Mouse (Mus musculus): ENCODE data around the gene Nf1. TPM values are rescaled to one million over a fixed set of nuclear protein-coding genes. Genes with fewer than 3 reads are reported as not detected.

Gene Nf1
- total and polyA plus RNA-seq, 3 experiments, result 7.1 to 78.0 (median 27.0) TPM

GRCm38 (mm10) chr11:79615871-79616270, 276.4 kb downstream of the Nf1 start:
- Histone ChIP-seq H3K36me3 (replicated peaks) (peaks cover 4% of the 10 kb centered on the region), H3K4me1 (ENCODE audit: insufficient read depth, low read depth, low read length) (no peaks in the 10 kb centered on the region), H3K4me3 (ENCODE audit: low read depth, low read length) (no peak overlapping the region), H3K9me3 (replicated peaks) (no peaks in the 10 kb centered on the region), H3K27me3 (ENCODE audit: insufficient read depth, low read length) (peaks cover 49% of the 10 kb centered on the region)
- no peak for ATAC-seq (ENCODE audit: extremely low read depth, insufficient number of reproducible peaks, low FRiP score, poor library complexity, severe bottlenecking)
- no peak for DNase-seq (ENCODE audit: low spot score)
- TF ChIP-seq GATA1 (IDR thresholded peaks at IDR 0.05; ENCODE audit: borderline replicate concordance, low read length) (no peak), CTCF (IDR thresholded peaks at IDR 0.05; ENCODE audit: low read depth, low read length) (no peak), TAL1 (conservative IDR thresholded peaks at IDR 0.05; ENCODE audit: low read depth, low read length) (no peak), POLR2AphosphoS5 (IDR thresholded peaks at IDR 0.05; ENCODE audit: insufficient replicate concordance, low read depth, low read length) (no peak), GATA2 (IDR thresholded peaks at IDR 0.05; ENCODE audit: borderline replicate concordance, low read depth, low read length) (no peak)

GRCm38 (mm10) chr11:79617991-79618390, 278.5 kb downstream of the Nf1 start:
- DNase-seq (ENCODE audit: low spot score) (no peak), ATAC-seq (ENCODE audit: extremely low read depth, insufficient number of reproducible peaks, low FRiP score, poor library complexity, severe bottlenecking) (no peak)
- TF ChIP-seq TAL1 (conservative IDR thresholded peaks at IDR 0.05; ENCODE audit: low read depth, low read length), result no peak
- no peak for TF ChIP-seq GATA1 (IDR thresholded peaks at IDR 0.05; ENCODE audit: borderline replicate concordance, low read length)
- no peak for TF ChIP-seq GATA2 (IDR thresholded peaks at IDR 0.05; ENCODE audit: borderline replicate concordance, low read depth, low read length)
- peaks cover 9% of the 10 kb centered on the region for H3K36me3 ChIP-seq (replicated peaks)
- peaks cover 42% of the 10 kb centered on the region for H3K27me3 ChIP-seq (ENCODE audit: insufficient read depth, low read length)
- H3K4me1 ChIP-seq (ENCODE audit: insufficient read depth, low read depth, low read length), result peaks cover 10% of the 10 kb centered on the region; the same call in 1 of the 2 replicates
- no peak overlapping the region for H3K4me3 ChIP-seq (ENCODE audit: low read depth, low read length)
- H3K9me3 ChIP-seq (replicated peaks), result no peaks in the 10 kb centered on the region

DNA sequence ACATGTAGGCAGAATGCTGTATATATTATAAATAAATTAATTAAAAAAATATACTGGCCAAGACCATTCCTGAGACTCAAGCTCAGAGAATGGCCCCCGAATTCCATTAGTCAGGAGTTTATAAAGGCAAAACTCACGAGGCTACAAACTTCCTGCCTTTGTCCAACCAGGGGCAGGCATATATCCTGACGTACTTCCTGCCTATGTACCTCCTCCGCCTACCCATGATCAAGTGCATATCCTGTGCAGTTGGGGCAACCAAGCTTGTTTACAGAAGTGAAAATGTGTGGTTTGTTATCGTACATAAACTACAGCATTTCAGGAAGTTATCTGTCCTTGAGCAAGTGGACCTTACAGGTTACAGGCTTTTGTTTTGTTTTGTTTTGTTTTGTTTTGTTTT, 283.5 kb downstream of the Nf1 start:
- TF ChIP-seq POLR2AphosphoS5 (IDR thresholded peaks at IDR 0.05; ENCODE audit: insufficient replicate concordance, low read depth, low read length), result no peak
- TF ChIP-seq TAL1 (conservative IDR thresholded peaks at IDR 0.05; ENCODE audit: low read depth, low read length), result no peak
- TF ChIP-seq GATA1 (IDR thresholded peaks at IDR 0.05; ENCODE audit: borderline replicate concordance, low read length), result no peak
- TF ChIP-seq GATA2 (IDR thresholded peaks at IDR 0.05; ENCODE audit: borderline replicate concordance, low read depth, low read length), result no peak
- TF ChIP-seq CTCF (IDR thresholded peaks at IDR 0.05; ENCODE audit: low read depth, low read length), result no peak
- Histone ChIP-seq H3K27me3 (ENCODE audit: insufficient read depth, low read length) (peaks cover 15% of the 10 kb centered on the region), H3K9me3 (replicated peaks) (no peaks in the 10 kb centered on the region), H3K4me3 (ENCODE audit: low read depth, low read length) (peak overlapping the region; percentile 63), H3K4me1 (ENCODE audit: insufficient read depth, low read depth, low read length) (peaks cover 13% of the 10 kb centered on the region), H3K36me3 (replicated peaks) (peaks cover 9% of the 10 kb centered on the region)
- peak; percentile 95 for ATAC-seq (ENCODE audit: extremely low read depth, insufficient number of reproducible peaks, low FRiP score, poor library complexity, severe bottlenecking)
- peak; percentile 29 for DNase-seq (ENCODE audit: low spot score)

GRCm38 (mm10) chr11:79624801-79625302, 285.4 kb downstream of the Nf1 start:
- DNase-seq (ENCODE audit: low spot score) (peak; percentile 67), ATAC-seq (ENCODE audit: extremely low read depth, insufficient number of reproducible peaks, low FRiP score, poor library complexity, severe bottlenecking) (no peak)
- no peak overlapping the region for H3K4me3 ChIP-seq (ENCODE audit: low read depth, low read length)

GRCm38 (mm10) chr11:79628716-79629115, 289.2 kb downstream of the Nf1 start:
- H3K4me1 ChIP-seq (ENCODE audit: insufficient read depth, low read depth, low read length), result peaks cover 5% of the 10 kb centered on the region
- no peaks in the 10 kb centered on the region for H3K9me3 ChIP-seq (replicated peaks)
- peaks cover 20% of the 10 kb centered on the region for H3K27me3 ChIP-seq (ENCODE audit: insufficient read depth, low read length)
- H3K36me3 ChIP-seq (replicated peaks), result no peaks in the 10 kb centered on the region
- no peak for DNase-seq (ENCODE audit: low spot score)
- ATAC-seq (ENCODE audit: extremely low read depth, insufficient number of reproducible peaks, low FRiP score, poor library complexity, severe bottlenecking), result no peak
- no peak for TF ChIP-seq GATA1 (IDR thresholded peaks at IDR 0.05; ENCODE audit: borderline replicate concordance, low read length)
- no peak for TF ChIP-seq TAL1 (conservative IDR thresholded peaks at IDR 0.05; ENCODE audit: low read depth, low read length)
- no peak for TF ChIP-seq CTCF (IDR thresholded peaks at IDR 0.05; ENCODE audit: low read depth, low read length)
- no peak for TF ChIP-seq POLR2AphosphoS5 (IDR thresholded peaks at IDR 0.05; ENCODE audit: insufficient replicate concordance, low read depth, low read length)
- no peak for TF ChIP-seq GATA2 (IDR thresholded peaks at IDR 0.05; ENCODE audit: borderline replicate concordance, low read depth, low read length)
- H3K4me3 ChIP-seq (ENCODE audit: low read depth, low read length), result no peak overlapping the region

More at GRCm38 (mm10) chr11:79624801-79625302, 285.4 kb downstream of the Nf1 start:
- Histone ChIP-seq H3K27me3 (ENCODE audit: insufficient read depth, low read length) (peaks cover 12% of the 10 kb centered on the region), H3K36me3 (replicated peaks) (peaks cover 9% of the 10 kb centered on the region), H3K4me1 (ENCODE audit: insufficient read depth, low read depth, low read length) (peaks cover 13% of the 10 kb centered on the region), H3K9me3 (replicated peaks) (no peaks in the 10 kb centered on the region)
- TF ChIP-seq TAL1 (conservative IDR thresholded peaks at IDR 0.05; ENCODE audit: low read depth, low read length), result no peak
- peak; percentile 50 for TF ChIP-seq CTCF (IDR thresholded peaks at IDR 0.05; ENCODE audit: low read depth, low read length)

DNA sequence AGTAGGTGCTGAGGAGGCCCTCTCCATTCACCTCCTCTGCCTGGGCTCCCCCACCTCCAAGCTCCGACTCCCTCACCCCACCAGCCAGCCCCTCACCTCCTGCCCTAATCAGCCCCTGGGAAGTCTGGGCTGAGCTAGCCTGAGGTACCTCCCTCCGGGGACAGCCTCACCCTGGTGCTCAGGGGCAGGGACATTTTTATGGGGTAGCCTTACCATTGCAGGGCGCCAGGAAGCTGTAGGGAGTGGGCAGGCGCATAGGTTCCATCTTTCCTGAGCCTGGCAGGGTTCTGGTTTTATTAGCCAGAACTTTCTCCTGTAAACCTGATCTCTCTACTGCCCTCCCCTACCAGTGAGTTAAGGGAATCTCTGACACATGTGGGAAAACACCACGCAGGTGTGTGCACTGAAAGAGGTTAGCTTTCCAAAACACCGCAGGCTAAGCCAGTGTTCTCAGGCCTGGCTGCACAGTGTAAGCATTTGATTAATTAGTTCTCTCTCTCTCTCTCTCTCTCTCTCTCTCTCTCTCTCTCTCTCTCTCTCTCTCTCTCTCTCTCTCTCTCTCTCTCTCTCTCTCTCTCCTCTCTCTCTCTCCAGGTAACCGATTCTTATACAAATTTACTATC, 290.4 kb downstream of the Nf1 start:
- Histone ChIP-seq H3K9me3 (replicated peaks) (no peaks in the 10 kb centered on the region), H3K4me1 (ENCODE audit: insufficient read depth, low read depth, low read length) (peaks cover 2% of the 10 kb centered on the region; the same call in 1 of the 2 replicates), H3K4me3 (ENCODE audit: low read depth, low read length) (no peak overlapping the region), H3K36me3 (replicated peaks) (no peaks in the 10 kb centered on the region), H3K27me3 (ENCODE audit: insufficient read depth, low read length) (peaks cover 24% of the 10 kb centered on the region)
- no peak for ATAC-seq (ENCODE audit: extremely low read depth, insufficient number of reproducible peaks, low FRiP score, poor library complexity, severe bottlenecking)
- TF ChIP-seq GATA1 (IDR thresholded peaks at IDR 0.05; ENCODE audit: borderline replicate concordance, low read length), result no peak
- no peak for TF ChIP-seq TAL1 (conservative IDR thresholded peaks at IDR 0.05; ENCODE audit: low read depth, low read length)
- TF ChIP-seq POLR2AphosphoS5 (IDR thresholded peaks at IDR 0.05; ENCODE audit: insufficient replicate concordance, low read depth, low read length), result no peak
- no peak for TF ChIP-seq CTCF (IDR thresholded peaks at IDR 0.05; ENCODE audit: low read depth, low read length)
- no peak for TF ChIP-seq GATA2 (IDR thresholded peaks at IDR 0.05; ENCODE audit: borderline replicate concordance, low read depth, low read length)
- DNase-seq (ENCODE audit: low spot score), result no peak

Data from G1E (cell line).